Mouse (Mus musculus) liver, embryonic 12.5 days (tissue): ENCODE data around the gene Sh3rf1. TPM values are rescaled to one million over a fixed set of nuclear protein-coding genes. Genes with fewer than 3 reads are reported as not detected.
A peak's percentile ranks its signal among the peaks of the same experiment; 100 is the strongest.

ENCODE experiments used
- ATAC-seq: fragments of 200-750 bp; cut with Nextera tagmentation; 2 replicates; pipeline ENCODE4 v1.8.0; 2017; ENCODE audit warnings: moderate number of reproducible peaks, mild to moderate bottlenecking, moderate library complexity
- H3K27ac ChIP-seq: fragments of 300-500 bp; sonication (generic); 2 replicates; pipeline ENCODE4 v1.5.1; 2016; ENCODE audit warnings: mild to moderate bottlenecking
- H3K27me3 ChIP-seq: fragments of 300-500 bp; sonication (generic); replicated peaks from 2 replicates; pipeline ENCODE4 v1.6.1; 2016; ENCODE audit warnings: mild to moderate bottlenecking, moderate library complexity
- H3K36me3 ChIP-seq: fragments of 300-500 bp; sonication (generic); 2 replicates; pipeline ENCODE4 v1.6.1; 2016; ENCODE audit warnings: mild to moderate bottlenecking, moderate library complexity
- H3K4me1 ChIP-seq: fragments of 300-500 bp; sonication (generic); 2 replicates; pipeline ENCODE4 v1.6.1; 2016
- H3K4me2 ChIP-seq: fragments of 300-500 bp; sonication (generic); 2 replicates; pipeline ENCODE4 v1.6.1; 2016; ENCODE audit warnings: mild to moderate bottlenecking, moderate library complexity
- H3K4me3 ChIP-seq: fragments of 300-500 bp; sonication (generic); 2 replicates; pipeline ENCODE4 v1.5.1; 2016; ENCODE audit warnings: mild to moderate bottlenecking, moderate library complexity
- H3K9ac ChIP-seq: fragments of 300-500 bp; sonication (generic); 2 replicates; pipeline ENCODE4 v1.6.1; 2016; ENCODE audit warnings: mild to moderate bottlenecking, moderate library complexity
- H3K9me3 ChIP-seq: fragments of 300-500 bp; sonication (generic); replicated peaks from 2 replicates; pipeline ENCODE4 v1.6.1; 2016; ENCODE audit warnings: mild to moderate bottlenecking, moderate library complexity
- WGBS: fragments of 180-500 bp; shearing (Covaris S2); methylation state at CpG from one replicate; pipeline ENCODE4 v1.1.7; 2016; ENCODE audit not compliant: insufficient replicate concordance; 5-methylcytosine and 5-hydroxymethylcytosine counted together
- polyA plus RNA-seq: library from polyadenylated mRNA; unstranded; fragments of >200 nt; fragmentation: Nextera tagmentation; extraction: Ambion mirVana; gene quantifications from 2 replicates; pipeline ENCODE4 v1.2.1, GENCODE M21; 2016

Gene Sh3rf1
- polyA plus RNA-seq, 1 experiment from 2014 or later, result 2.8 TPM

DNA sequence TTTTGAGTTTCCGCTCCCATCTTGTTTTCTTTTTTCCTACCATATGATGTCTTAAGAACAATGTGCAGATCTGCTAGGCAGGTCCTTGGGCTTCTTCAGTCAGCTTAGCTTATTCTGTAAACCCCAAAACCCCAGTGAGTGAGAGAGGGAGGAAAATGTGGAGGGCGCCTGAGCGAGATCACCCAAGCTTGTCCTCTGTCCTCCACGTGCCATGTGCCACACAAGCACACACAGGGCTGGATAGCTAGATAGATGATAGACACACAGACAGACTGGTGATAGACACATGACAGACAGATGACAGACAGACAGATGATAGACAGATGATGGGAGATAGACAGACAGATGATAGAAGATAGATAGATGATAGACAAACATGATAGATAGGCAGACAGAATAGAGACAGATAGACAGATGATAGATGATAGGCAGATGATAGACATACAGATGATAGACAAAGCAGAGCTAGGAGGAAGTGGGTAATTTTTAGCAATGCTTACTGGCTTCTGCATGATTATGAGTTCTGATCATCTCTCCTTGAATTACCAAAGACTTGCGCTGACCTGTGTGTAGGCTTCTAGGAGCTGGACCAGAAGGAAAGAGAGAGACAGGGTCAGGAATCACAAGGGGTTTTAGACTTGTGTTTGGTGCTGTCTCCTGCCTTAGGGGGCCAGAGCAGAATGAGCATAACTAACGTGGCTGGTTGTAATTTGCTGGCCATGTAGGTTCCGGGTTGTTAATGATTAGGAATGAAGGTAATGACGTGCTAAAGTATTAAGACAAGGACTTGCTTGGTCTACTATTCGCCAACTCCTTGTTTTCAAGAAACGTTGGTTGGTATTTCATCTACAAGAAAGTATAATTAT is 58.9 kb downstream of the Sh3rf1 start:
- no peaks in the 10 kb centered on the region for H3K36me3 ChIP-seq
- H3K27me3 ChIP-seq, result no peaks in the 10 kb centered on the region
- no peak overlapping the region for H3K27ac ChIP-seq
- H3K9ac ChIP-seq, result no peak overlapping the region
- no peak for ATAC-seq
- H3K4me3 ChIP-seq, result no peak overlapping the region
- H3K9me3 ChIP-seq, result no peaks in the 10 kb centered on the region
- H3K4me1 ChIP-seq, result peaks cover 36% of the 10 kb centered on the region
- H3K4me2 ChIP-seq, result no peak overlapping the region
- WGBS, result 66% methylated on average over 10 of the region's 10 CpGs

DNA sequence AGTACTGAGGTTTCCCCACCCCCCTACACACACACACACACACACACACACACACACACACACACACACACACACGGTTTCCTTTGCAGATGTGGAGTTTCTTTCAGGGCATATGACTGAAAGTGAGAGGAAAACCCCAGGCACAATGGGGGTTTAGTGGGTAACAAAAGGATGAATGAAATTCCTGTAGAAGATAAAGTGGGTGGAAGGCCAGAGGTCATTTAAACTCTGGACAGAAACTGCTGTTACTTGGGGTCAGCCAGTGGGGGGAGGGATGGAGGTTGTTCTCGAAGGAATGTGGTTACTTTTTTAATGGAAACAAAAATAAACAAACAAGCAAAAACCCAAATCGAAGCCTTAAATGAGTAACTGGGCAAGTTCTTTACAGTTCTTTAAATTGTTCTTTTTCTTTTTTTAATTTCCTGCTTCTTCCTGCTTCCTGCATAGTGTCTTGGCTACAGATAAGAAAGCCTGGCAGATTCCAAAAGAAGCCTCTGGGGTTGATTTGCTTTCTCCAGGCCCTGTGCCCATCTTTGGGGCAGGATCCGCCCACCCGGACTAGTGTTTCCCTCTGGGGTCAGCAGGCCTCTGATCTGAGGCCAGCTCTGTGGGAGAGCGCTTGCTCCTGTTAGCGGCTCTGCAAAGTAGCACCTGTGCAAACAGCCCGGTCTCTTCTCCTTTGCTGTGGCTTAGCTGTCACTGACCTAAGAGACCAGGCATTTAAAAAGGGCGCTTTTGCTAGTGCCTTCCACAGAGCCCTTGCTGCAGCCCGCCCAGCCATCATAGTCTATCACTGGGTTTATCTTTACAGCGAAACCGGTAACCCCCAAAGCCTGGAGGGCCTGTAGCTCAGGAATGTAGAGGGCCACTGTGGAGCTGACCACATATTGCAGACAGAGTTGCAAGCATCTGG is 59.8 kb downstream of the Sh3rf1 start:
- 25% methylated on average over 12 of the region's 12 CpGs for WGBS
- no peaks in the 10 kb centered on the region for H3K36me3 ChIP-seq
- ATAC-seq, result peak; percentile 60; the same call in 1 of the 2 replicates
- peaks cover 36% of the 10 kb centered on the region for H3K4me1 ChIP-seq
- no peak overlapping the region for H3K9ac ChIP-seq
- H3K27me3 ChIP-seq, result no peaks in the 10 kb centered on the region
- H3K4me3 ChIP-seq, result no peak overlapping the region
- peak overlapping the region; percentile 20; the same call in 1 of the 2 replicates for H3K27ac ChIP-seq
- no peaks in the 10 kb centered on the region for H3K9me3 ChIP-seq
- H3K4me2 ChIP-seq, result no peak overlapping the region

DNA sequence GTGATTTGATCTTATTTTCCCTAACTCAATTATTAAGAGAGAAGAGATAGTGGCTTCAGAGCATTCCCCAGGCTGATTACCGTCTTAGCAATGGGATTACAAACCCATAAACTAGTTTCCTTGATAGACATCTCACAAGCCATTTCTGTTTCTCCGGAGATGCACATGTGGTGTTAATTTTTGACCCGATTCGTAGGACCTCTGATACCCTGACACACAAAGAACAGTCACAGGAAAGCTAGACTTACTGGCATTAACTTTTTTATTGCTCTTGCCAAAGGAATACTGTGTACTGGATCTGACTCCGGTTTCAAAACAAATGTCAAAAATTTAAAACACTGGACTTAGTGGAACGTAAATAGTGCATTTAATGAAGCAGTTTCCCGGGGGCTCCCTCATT is 62.2 kb downstream of the Sh3rf1 start:
- Histone ChIP-seq H3K36me3 (no peaks in the 10 kb centered on the region), H3K27ac (no peak overlapping the region), H3K4me3 (no peak overlapping the region), H3K27me3 (no peaks in the 10 kb centered on the region), H3K4me2 (no peak overlapping the region), H3K9ac (no peak overlapping the region), H3K9me3 (no peaks in the 10 kb centered on the region), H3K4me1 (peaks cover 36% of the 10 kb centered on the region)
- 62% methylated on average over 7 of the region's 7 CpGs for WGBS
- ATAC-seq, result no peak

DNA sequence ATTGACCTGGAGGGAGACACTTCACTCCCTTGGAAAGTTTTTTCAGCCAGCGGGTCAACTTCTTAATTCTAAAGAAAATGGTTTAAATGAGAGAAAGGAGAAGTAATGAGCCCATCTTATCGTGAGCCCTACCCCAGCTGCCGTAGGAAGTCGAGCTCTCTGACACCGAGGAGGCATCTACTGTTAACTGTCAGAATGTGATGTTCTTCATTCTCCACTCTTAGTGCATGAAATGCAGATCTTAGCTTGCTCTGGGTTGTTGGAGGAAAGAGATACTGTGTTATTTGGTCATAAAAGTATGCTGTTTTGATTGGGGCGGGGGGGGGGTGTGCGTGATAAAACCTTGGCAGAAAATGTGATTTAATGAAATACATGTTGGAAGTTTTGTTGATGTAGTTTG is 62.7 kb downstream of the Sh3rf1 start:
- Histone ChIP-seq H3K9ac (no peak overlapping the region), H3K4me1 (peaks cover 36% of the 10 kb centered on the region), H3K27me3 (no peaks in the 10 kb centered on the region), H3K36me3 (no peaks in the 10 kb centered on the region), H3K4me3 (no peak overlapping the region), H3K9me3 (no peaks in the 10 kb centered on the region), H3K4me2 (no peak overlapping the region), H3K27ac (no peak overlapping the region)
- no peak for ATAC-seq
- whole genome bisulfite sequencing, result 30% methylated on average over 7 of the region's 7 CpGs

DNA sequence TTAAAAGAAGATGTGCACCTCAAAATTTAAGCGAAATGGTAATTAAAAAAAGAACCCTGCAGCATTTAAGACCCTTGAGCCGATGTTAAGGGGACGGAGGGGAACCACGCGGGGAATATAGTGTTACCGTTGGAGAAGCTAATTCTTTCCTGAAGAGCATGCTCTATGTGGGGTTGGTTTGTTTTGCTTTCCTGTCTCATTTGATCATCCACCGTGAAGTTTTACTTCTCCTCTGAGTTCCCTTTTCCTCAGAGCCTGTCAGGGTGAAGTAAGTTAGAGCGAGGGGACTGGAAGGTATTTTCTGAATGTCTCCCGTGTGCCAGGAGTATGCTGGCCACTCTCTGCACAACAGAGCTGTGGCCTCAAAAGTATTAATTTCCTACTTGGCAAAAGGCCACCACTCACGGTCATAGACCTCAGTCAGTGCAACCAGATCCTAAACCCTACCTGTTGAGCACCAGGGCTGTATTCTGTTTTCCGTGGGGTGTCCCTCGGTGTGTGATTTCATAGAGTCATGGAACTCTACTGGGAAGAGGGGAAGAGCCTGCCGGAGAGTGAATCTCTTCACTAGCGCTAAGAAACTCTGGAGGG is 63.2 kb downstream of the Sh3rf1 start:
- WGBS, result 67% methylated on average over 14 of the region's 14 CpGs
- Histone ChIP-seq H3K9me3 (no peaks in the 10 kb centered on the region), H3K36me3 (no peaks in the 10 kb centered on the region), H3K9ac (no peak overlapping the region), H3K27ac (no peak overlapping the region), H3K4me2 (no peak overlapping the region), H3K4me3 (no peak overlapping the region), H3K4me1 (peaks cover 31% of the 10 kb centered on the region), H3K27me3 (no peaks in the 10 kb centered on the region)
- ATAC-seq, result no peak

DNA sequence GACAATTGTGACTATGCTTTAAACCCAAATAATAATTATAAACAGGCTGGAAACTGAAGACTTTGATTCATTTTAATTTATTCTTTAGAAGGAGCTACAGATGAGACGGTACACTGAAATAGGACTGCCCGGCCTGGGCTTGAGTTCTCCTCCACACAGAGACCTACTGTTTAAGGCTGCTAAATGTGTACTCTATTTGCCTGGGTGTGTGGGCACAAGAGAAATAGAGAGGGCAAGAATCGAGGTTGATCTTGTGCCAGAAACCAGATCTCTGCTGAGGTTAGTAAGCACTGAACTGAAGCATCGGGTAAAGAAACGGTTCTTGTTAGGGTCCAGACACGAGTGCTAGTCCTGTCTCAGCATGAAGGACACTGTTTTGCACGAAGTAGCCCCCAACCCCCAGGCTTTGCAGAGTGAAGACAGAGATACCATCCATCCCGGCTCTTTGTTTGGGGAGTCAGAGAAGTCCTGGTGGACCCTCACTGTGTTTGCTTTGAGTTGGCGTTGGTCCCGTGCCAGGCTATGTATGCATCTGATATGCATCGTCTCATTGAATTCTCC is 64.4 kb downstream of the Sh3rf1 start:
- Histone ChIP-seq H3K27me3 (no peaks in the 10 kb centered on the region), H3K27ac (no peak overlapping the region), H3K9ac (no peak overlapping the region), H3K9me3 (no peaks in the 10 kb centered on the region), H3K4me2 (no peak overlapping the region), H3K36me3 (no peaks in the 10 kb centered on the region), H3K4me1 (peaks cover 19% of the 10 kb centered on the region), H3K4me3 (no peak overlapping the region)
- ATAC-seq, result no peak
- WGBS, result 70% methylated on average over 11 of the region's 11 CpGs

DNA sequence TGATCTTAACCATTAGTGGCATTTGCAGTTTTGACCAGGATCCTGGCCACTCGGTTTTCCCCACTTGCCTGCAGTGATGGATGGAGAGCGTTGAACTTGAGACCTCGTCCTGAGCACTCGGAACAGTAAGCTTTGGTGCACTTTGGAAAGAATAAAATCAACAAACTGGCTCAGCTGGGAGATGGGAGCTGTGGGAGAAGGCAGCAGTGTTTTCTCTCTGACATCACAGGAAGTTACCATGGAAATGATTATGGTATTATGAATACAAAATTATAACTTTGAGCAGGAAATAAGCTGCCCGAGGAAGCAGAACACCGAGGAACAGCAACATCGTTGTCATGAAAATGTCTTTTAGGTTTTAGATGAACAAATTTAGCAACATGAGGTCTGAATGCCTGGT is 65.0 kb downstream of the Sh3rf1 start:
- WGBS, result 63% methylated on average over 7 of the region's 7 CpGs
- no peak overlapping the region for H3K4me2 ChIP-seq
- peaks cover 13% of the 10 kb centered on the region for H3K4me1 ChIP-seq
- no peak overlapping the region for H3K4me3 ChIP-seq
- ATAC-seq, result no peak
- no peaks in the 10 kb centered on the region for H3K27me3 ChIP-seq
- H3K9me3 ChIP-seq, result no peaks in the 10 kb centered on the region
- no peaks in the 10 kb centered on the region for H3K36me3 ChIP-seq
- H3K9ac ChIP-seq, result no peak overlapping the region
- no peak overlapping the region for H3K27ac ChIP-seq

DNA sequence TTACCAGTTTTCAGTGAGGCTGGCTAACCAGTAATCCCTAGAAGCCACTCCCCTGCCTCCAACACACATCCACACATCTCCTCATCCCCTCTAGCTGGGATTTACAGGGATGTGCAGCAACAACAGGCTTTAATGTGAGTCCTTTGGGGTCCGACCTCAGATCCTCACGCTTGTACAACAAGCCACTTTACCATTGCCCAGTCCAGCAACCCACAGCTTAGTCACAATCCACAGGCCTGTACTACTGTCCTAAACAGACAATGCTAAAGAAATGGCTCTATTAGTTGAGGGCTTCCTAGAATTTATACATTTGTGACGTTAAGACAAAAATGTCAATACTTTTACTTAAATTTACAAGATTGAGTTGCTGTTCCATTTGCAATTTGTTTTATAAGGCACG is 71.4 kb downstream of the Sh3rf1 start:
- H3K9ac ChIP-seq, result no peak overlapping the region
- WGBS, result 86% methylated on average over 4 of the region's 4 CpGs
- H3K27ac ChIP-seq, result no peak overlapping the region
- no peak overlapping the region for H3K4me2 ChIP-seq
- no peak for ATAC-seq
- no peaks in the 10 kb centered on the region for H3K27me3 ChIP-seq
- H3K4me3 ChIP-seq, result no peak overlapping the region
- no peaks in the 10 kb centered on the region for H3K36me3 ChIP-seq
- H3K4me1 ChIP-seq, result no peaks in the 10 kb centered on the region
- no peaks in the 10 kb centered on the region for H3K9me3 ChIP-seq

DNA sequence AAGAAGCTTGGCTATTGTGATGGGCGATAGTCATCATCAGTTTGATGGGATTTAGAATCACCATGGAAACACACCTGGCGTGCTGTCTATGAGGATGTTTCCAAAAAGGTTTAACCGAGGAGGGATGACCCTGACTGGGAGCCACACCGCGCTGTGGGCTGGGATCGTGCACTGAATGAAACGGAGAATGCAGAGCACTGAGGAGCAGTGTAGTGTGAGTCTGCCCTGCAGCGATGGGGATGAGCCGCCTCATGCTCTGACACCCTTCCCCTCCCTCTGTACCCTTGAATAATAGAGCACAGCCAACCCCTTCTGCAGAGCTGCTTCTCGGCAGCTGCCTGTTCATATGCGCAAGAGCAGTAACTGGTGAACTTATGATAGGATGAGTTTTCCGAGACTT is 71.8 kb downstream of the Sh3rf1 start:
- H3K36me3 ChIP-seq, result no peaks in the 10 kb centered on the region
- H3K4me2 ChIP-seq, result no peak overlapping the region
- no peak overlapping the region for H3K9ac ChIP-seq
- H3K27ac ChIP-seq, result no peak overlapping the region
- H3K27me3 ChIP-seq, result no peaks in the 10 kb centered on the region
- H3K4me3 ChIP-seq, result no peak overlapping the region
- H3K9me3 ChIP-seq, result no peaks in the 10 kb centered on the region
- no peaks in the 10 kb centered on the region for H3K4me1 ChIP-seq
- 74% methylated on average over 12 of the region's 12 CpGs for WGBS
- no peak for ATAC-seq

DNA sequence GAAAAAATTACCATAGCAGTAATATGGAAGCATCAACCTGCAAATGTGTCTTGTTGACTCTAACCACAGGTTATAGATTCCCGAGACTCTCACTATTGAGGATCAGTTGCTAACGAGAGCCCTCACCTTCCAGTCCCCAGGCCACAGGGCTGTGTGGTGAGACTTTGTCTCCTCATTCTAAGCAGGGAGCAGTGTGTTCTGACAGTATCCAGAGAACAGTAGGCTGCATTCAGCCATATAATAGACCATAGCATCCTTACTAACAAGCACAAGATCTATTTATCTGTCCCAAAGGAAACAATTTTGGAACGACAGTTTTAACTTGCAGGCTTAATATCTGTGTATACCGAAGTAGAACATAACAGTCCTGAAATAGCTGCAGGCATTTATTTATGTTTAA is 75.2 kb downstream of the Sh3rf1 start:
- Histone ChIP-seq H3K36me3 (no peaks in the 10 kb centered on the region), H3K4me3 (no peak overlapping the region), H3K27me3 (no peaks in the 10 kb centered on the region), H3K4me1 (no peaks in the 10 kb centered on the region), H3K9me3 (no peaks in the 10 kb centered on the region), H3K9ac (no peak overlapping the region), H3K4me2 (no peak overlapping the region), H3K27ac (no peak overlapping the region)
- 63% methylated on average over 4 of the region's 4 CpGs for WGBS
- no peak for ATAC-seq

DNA sequence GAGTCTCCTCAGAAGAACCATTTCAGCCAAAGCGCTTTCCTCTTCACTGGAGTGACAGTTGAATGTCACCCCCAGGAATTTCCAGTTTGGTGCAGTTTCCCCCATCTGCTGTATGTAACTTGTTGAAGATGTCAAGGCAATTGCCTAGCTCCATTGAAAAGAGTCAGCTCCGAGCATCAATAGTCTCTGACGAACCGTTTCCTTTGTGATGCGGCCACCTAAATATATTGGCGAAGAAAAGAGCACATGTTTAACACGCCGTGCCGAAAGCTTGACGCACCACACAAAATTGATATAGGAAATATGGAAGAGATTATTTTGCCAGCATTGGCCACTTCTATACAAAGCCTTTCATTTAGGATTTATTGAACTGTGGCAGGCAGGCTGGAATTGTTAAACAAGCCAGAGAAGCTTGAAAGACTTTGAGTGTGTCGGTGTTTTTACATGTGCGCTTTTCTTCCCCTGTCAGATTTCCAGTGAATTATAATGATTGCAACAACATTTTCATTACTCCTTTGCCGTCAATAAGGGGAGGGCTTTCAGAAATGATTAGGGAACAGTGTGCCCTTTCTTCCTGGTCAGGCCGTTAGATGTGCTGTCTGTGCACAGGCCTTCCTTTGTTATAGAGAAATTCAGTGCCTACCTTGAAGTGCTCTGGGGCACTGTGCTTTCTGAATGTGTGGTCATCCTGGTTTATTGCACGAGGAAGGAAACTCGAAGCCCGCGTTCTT is 77.8 kb downstream of the Sh3rf1 start:
- H3K4me1 ChIP-seq, result 0 out of 2 replicates have a peak, but pooled peaks cover 6% of the 10 kb centered on the region
- no peaks in the 10 kb centered on the region for H3K9me3 ChIP-seq
- ATAC-seq, result no peak
- H3K27ac ChIP-seq, result no peak overlapping the region
- no peak overlapping the region for H3K9ac ChIP-seq
- no peaks in the 10 kb centered on the region for H3K27me3 ChIP-seq
- H3K36me3 ChIP-seq, result no peaks in the 10 kb centered on the region
- 80% methylated on average over 18 of the region's 18 CpGs for WGBS
- no peak overlapping the region for H3K4me2 ChIP-seq
- no peak overlapping the region for H3K4me3 ChIP-seq
